Mouse (Mus musculus) erythroid progenitor cell, adult 5-6 weeks (primary cell): ENCODE data around the gene Tmem222. TPM values are rescaled to one million over a fixed set of nuclear protein-coding genes. Genes with fewer than 3 reads are reported as not detected.
A peak's percentile ranks its signal among the peaks of the same experiment; 100 is the strongest.

ENCODE experiments used
- ATAC-seq: replicated peaks from 2 replicates; pipeline ENCODE4 v1.8.0; 2016; ENCODE audit warnings: moderate number of reproducible peaks, mild to moderate bottlenecking, moderate TSS enrichment, inconsistent platforms; ENCODE audit not compliant: poor library complexity, low FRiP score, severe bottlenecking
- total RNA-seq, 2 experiments: library from RNA; stranded (forward) in 1 of 2; stranded (reverse) in 1 of 2; fragments of 150-400 nt in 1 of 2; fragments of 186-747, 209-891 nt in 1 of 2; gene quantifications; 2 replicates each; pipeline versions ENCODE4 v1.2.3 to v1.2.4; 2015 to 2017; ENCODE audit warnings: low replicate concordance in 2 of 2

Tmem222 gene
- total RNA-seq, 2 experiments from 2014 or later: 5.0 to 11.3 TPM

- ATAC-seq: no peak
These were observed 20.4 kb downstream of the Tmem222 start for GRCm38 (mm10) chr4:133257230-133257629.

GRCm38 (mm10) chr4:133256820-133257219 is 20.8 kb downstream of the Tmem222 start:
- no peak for ATAC-seq

GRCm38 (mm10) chr4:133255392-133255791 is 22.2 kb downstream of the Tmem222 start:
- ATAC-seq: no peak

DNA sequence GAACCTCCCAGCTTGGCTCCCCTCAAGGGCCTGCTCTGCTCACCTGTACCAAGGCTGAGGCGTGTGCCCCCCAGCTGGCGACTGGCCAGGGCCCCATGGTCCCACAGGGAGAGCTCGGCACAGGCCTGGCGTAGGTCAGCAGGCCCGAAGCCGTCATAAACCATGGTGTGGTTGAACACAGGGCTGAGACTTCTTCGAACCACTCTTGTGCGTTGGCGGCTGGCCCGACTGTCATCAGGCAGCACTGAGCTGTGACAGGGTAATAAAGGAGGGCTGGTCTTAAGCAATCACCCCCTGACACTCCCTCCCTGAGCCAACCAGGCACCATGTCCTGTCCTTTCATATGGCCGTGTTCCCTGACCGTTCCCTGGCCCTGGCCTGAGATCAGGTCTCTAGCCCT is 24.2 kb downstream of the Tmem222 start:
- ATAC-seq: no peak

DNA sequence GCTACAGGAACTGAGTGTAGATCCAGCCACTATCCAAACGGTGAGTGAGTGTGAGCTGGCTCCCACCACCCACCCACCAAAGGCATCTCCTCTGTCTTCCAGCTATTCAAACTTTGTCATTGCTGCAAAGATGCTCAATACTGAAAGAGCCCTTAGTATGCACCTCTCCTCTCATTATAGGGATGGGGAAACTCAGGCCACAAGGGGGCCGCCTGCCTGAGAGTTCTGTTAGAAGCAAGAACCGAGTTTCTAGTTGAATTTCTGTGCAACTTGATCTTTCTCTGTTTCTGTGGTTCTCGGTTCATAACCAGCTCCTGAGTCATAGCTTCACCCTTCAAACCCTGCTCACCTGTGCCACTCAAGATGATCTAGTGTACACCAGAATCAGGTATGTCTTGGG is 25.5 kb downstream of the Tmem222 start:
- ATAC-seq: no peak

GRCm38 (mm10) chr4:133251214-133251613 is 26.4 kb downstream of the Tmem222 start:
- no peak for ATAC-seq

GRCm38 (mm10) chr4:133250609-133251008 is 27.0 kb downstream of the Tmem222 start:
- peak; percentile 58 for ATAC-seq

- ATAC-seq: peak; percentile 79
These were observed 29.7 kb downstream of the Tmem222 start for GRCm38 (mm10) chr4:133247806-133248449.

DNA sequence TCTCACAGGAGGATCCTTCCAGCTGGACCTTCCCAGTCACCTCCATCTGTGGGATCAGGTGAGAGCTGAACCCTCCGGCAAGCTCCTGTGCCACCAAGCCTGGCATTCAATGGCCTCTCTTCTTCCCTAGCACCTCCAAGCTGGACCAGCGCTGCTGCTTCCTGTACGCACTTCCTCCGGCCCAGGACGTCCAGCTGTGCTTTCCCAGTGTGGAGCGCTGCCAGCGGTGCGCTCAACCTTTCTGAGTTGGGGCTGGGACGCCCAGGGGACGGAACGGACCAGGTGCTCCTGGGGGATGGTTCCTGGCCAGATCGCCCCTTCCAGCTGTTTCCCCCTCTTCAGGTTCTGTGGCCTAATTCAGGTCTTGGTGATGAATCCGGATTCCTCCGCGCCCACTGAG is 30.5 kb downstream of the Tmem222 start:
- no peak for ATAC-seq

DNA sequence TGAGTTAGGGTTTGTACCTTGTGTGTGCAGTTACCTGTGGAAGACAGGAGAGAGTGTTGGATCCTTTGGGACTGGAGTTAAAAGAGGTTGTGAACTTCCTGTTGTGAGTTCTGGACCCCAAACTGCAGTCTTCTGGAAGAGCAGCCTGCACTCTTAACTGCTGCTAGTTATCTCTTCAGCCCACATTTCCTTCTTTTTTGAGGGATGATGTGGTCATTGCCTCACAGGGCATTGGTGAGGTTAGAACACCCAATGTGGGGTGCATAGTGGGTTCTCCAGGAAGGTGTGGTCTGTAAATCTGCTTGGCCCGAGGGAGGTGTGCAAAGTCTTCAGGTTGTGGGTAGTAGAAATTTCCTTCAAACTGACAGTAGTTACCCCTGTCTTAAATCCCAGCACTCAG is 33.3 kb downstream of the Tmem222 start:
- no peak for ATAC-seq

DNA sequence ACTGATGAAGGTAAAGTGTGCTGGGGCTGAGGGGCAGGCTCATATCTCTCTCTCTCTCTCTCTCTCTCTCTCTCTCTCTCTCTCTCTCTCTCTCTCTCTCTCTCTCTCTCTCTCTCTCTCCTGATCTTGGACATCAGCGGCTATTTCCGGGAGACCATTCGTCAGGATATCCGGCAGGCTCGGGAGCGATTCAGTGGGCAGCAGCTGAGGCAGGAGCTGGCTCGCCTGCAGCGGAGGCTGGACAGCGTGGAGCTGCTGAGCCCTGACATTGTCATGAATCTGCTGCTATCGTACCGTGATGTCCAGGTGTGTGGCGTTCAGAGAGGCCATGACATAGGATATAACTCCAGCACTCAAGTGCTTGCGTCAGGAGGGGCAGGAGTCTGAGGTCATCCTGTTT is 34.1 kb downstream of the Tmem222 start:
- no peak for ATAC-seq

- ATAC-seq: no peak
These were observed 34.9 kb downstream of the Tmem222 start for GRCm38 (mm10) chr4:133242710-133243109.

DNA sequence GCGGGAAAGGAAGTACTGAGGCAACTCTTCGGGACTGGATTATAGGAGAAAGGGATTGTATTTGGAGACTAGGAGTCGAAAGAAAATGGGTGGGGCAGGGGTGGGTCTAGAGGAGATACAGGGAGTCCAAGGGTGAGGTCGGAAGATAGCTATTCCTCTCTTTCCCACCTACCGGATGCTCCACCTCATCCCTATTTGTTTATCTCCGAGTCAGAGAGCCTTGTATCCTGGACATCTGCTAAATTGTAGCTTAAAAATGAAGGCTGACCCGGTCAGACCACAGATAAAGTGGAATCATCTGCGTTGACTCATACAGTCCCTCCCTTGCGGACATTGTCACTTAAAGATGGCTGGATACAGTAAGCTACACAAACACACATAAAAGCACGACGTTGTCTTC is 35.7 kb downstream of the Tmem222 start:
- no peak for ATAC-seq

DNA sequence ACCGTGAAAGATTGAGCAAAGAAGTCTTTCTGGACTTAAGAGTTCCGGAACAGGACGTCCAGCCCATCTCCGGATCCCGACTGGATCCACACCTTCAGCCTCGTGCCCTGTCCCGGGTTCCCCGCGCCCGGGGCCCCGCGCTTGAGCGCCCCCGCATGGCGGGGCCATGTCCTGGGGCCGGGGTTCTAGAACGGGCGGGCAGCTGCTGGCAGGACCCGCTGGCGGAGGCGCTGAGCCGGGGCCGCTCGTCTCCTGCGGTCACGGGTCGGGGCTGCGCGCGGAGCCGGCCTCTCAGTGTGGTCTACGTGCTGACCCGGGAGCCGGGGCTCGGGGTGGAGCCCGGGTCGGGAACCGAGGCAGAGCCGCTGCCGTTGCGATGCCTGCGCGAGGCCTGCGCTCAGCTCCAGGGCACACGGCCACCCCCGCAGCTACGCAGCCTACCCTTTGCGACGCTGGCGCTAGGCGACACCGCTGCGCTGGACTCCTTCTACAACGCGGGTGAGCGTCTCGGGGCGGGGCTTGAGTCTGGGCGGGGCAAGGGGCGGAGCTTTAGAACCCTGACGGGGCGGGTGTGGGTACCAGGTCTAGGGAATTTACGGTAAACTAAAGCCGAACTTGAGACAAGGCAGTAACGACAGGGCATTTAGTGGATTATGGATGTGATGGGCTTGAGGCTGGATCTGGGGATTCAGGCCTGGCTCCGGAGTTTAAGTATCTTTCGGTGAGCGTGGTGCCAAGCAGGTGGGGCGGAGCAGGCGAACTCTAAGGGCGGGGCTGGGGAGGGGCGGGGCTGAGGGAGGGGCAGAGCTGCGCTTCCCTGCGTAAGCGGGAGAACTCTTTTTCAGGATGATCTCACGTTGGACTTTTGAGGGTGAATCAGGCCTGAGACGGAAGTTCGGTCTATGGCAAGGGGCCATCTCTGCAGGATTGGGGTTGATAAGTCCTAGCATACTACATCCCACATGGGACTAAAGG is 36.4 kb downstream of the Tmem222 start:
- peak; percentile 87 for ATAC-seq

GRCm38 (mm10) chr4:133240490-133240921 is 37.1 kb downstream of the Tmem222 start, which contains the start of gene Map3k6:
Gene Map3k6, plus strand, starts transcription at chr4:133240818.
- ATAC-seq: peak; percentile 67

GRCm38 (mm10) chr4:133237911-133238310 is 39.7 kb downstream of the Tmem222 start:
- no peak for ATAC-seq

GRCm38 (mm10) chr4:133235415-133235814 is 42.2 kb downstream of the Tmem222 start:
- ATAC-seq: no peak

GRCm38 (mm10) chr4:133234771-133235170 is 42.8 kb downstream of the Tmem222 start:
- ATAC-seq: no peak

- ATAC-seq: peak; percentile 64; the same call in 1 of the 2 replicates
These were observed 44.2 kb downstream of the Tmem222 start for GRCm38 (mm10) chr4:133233285-133233976.

- ATAC-seq: no peak
These were observed 48.0 kb downstream of the Tmem222 start for GRCm38 (mm10) chr4:133229582-133229981.
